Mouse (Mus musculus) erythroblast, embryonic 14.5 days (primary cell): ENCODE measurements around the gene Nenf.

Experiments
- GATA1 ChIP-seq: IDR thresholded peaks from 2 replicates; pipeline ENCODE4 v1.6.1; 2012; ENCODE audit warnings: low read length, inconsistent platforms, mixed read lengths
- TAL1 ChIP-seq: IDR thresholded peaks from 3 replicates; pipeline ENCODE4 v1.6.1; 2012; ENCODE audit warnings: low read length, inconsistent platforms, mixed read lengths

DNA sequence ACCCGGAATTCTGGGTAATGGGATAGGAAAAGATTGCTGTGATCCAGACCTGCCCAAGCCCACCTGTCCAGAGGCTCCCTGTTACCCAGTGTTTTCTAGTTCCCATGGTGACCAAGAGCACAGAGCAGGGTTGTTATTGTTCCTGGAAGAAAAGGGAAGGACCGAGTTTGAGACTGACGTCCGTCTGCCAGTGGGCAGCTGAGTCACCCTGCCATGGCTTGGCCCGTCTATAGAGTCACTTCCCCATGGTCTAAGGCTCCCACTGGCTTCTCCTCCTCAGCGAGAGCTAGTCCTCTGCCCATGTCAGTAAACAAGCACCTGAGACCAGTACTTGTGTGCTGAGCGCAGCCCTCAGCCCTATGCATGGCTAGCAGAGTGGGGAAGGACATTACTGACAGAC is 36.8 kb downstream of the Nenf start:
- TF ChIP-seq TAL1 (no peak), GATA1 (no peak)
